Mouse (Mus musculus) mature B cell (primary cell): ENCODE results near the gene Pmm2.

Source experiments
- in situ Hi-C: fragments of 300-500 bp; cut with MboI; formaldehyde crosslinking; loops from 2 replicates; pipeline ENCODE4 v1.14.3; 2019

The Pmm2 gene

DNA sequence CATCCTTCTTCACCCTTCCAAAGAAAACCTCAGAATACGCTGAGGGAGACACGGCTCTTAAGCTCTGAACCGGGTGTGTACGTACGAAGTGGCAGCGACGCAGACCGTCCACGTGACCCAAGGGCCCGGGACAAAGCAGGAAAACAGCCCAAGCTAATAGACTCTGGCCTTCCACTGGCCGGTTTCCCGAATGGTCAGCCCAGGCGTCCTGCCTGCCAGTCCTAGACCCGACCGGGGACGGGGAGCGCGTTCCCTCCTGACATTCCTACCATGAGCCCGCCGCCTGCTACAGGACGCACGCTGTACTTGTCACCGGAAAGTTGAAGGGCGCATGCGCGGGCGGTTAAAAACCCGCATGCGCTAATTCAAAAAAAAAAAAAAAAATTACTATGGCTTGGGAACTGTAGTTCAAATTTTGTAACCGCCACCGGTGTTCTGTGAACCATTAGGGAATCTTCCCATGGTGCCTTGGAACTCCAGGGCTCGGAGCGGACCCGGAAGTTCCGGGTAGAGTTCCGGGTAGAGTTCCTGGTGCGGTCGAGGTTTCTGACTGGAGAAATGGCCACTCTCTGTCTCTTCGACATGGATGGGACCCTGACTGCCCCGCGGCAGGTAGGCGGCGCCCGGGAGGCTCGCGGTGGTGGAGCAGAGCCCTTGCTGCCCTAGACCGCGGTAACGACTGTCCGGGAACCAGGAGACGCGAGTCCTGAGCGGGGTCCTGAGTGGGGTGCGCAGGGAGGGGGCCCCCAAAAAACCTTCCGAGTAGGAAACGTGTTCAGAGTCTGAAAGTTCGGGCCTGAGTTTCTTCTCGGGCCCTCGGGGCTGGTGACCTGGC, at the start of gene Pmm2, which contains the start of gene Tmem186:
TSS of gene Pmm2 (plus strand) at position 458 of the 835 bp plus-strand sequence.
TSS of gene Tmem186 (minus strand) at position 496 of the 835 bp plus-strand sequence.
- in situ Hi-C loops = no loop called here

DNA sequence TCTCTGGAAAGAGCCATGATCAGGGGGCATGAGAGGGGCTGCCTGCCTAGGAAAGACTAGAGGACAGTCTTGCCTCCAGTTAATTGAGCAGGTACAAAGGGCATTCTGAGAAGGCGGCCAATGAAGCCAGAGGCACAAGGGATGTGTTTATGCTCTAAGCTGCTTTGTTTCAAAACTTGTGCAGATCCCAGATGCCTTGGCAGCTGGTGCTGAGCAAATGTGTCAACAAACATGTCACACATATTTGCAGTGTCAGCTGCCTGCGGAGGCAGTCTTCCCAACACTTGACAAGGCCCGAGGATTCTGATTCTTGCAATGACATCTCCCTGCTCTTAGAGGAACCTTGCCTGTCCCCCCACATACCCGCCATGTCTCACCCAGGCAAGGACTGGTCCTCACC, 42.1 kb upstream of the Pmm2 start:
- in situ Hi-C loops = no loop called here

DNA sequence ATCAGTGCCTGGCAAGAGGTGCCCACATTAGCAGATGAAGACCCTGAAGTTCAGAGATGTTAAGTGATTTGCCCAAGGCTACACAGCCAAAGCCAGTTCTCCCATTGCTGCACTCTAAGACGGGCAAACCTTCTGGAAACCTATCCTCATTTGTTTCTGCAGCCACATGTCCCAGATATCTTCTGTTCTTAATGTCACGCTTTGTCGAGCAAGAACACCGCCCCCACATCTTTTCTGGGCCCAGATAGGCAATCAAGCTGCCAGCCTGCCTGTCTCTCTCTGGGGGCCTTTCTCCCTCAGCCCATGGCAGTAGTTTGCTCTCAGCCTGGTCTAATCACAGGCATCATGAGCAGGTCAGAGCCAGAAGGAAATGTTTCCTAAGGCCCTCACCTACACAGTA, 41.1 kb upstream of the Pmm2 start:
- in situ Hi-C loops = no loop called here

DNA sequence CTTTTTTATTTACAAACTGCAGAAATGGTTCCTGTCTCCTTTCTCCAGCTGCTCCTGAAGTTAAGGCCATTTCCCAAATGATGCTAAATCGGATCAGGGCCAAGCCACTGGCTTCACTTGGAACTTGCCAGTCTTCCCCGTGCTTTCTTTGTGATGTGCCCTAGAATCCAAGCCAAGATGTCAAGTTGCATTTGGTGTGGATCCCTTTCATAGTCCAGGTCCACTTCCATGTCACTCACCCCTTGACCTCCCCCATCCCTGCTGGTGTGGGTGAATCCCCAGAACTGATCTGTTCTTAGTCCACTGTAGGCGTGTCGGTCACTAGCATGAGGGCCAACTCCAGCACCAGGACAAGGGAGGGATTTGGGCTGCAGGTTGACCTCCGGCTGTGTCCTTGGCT, 40.0 kb upstream of the Pmm2 start:
- in situ Hi-C loops = no loop called here

DNA sequence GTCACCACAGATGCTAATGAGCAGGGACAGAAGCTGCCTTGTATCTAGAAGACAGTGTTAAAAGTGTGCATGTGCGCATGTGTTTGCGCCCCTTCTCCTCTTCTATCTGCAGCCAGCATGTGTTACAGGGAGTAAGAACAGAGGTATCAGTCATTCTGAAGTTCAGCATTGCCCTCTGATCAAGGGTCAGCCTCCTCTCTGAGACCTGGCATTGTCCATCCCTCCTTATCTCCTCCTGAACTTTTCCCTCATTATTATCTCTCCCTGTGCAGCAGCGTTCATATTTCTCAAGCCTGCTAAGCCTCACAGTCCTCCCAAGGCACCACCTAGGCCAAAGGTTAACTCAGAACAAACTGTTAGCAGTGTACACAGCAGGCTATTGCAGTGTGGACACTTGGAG, 33.7 kb upstream of the Pmm2 start:
- in situ Hi-C loops = no loop called here

DNA sequence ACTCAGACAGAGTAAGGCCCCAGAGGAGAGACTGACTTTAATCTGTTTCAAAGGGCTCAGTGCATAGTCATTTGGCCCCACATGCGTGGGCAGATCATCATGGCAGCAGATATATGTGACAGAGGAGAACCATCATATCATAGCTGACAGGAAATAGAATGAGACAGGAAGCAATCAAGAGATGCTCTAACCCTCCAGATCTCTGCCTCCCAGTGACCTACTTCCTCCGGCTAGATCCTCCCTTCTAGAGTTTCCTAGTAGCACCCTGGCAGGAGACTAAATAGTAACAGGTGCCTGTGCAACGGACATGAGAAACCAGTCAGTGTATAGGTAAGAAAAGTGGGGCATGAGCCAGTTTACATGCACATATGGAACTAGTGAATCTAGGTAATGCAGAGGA, 27.1 kb upstream of the Pmm2 start:
- in situ Hi-C loops = no loop called here

DNA sequence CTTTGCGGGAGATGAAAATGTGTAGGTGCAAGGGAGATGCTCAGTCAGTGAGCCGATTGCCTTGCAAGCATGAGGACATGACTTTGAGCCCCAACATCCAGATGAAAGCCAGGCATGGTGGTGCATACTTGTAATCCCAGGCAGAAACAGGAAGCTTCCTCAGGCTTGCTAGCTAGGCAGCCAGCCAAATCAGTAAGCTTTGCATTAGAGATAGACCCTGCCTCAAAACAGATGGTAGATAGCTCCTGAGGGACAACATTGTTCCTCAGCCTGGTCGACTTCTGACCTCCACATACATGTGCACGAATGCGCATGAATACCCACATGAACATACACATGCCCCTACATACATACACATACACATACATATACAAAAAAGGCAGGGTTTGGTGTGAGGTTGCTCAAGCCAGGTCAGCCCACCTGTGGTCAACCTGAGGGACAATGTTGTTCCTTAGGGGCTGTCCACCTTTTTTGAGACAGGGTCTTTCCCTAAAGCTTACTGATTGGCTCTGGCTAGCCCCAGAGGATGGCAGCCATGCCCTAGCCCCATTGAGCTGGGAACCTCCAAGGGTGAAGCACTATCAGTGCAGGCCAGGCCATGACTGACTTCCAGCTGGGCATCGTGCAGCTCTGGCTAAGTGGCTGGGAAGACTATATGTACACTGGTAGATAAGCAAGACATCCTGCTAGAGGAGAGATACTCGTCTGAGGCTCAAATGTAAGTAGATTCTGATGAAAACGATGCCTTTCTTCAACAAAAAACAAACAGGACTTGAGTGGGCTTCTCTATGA, 25.1 kb upstream of the Pmm2 start:
- in situ Hi-C loops = no loop called here

DNA sequence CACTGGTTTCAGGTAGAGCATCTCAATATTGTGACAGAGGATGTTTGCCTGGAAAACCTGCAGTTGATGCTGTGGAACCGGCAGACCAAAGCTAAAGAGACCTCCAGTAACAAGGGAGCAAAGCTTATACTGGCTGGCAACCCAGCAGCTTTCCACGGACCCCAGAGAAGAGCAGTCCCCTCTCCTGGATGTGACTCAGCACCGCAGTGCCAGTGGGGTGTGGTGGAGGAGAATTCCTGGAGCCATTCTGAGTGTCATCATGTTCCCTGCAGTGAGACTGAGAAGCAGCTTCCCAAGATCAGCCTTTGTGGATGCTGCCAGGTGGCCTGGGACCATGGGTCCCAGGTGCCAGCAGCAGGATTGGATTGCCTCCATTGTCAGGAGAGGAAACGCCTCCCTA, 24.4 kb upstream of the Pmm2 start:
- in situ Hi-C loops = no loop called here

DNA sequence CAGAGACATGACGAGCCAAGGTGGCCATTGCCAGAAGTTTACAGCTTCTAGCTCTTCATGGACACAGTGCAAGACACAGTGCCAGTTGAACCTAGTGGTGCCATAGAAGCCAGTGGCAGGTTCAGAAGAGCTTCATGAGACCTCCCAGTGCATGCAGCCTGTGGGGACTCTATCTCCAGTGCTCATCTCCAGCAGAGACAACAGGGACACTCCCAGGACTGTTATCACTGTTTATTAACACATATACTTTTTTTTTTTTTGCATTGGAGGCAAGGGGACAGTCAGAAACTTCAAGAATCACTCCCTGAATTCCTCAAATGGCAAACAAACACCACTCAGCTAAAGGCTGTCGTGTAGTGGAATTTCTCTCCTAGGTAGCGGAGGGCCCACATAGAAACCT, 24.0 kb upstream of the Pmm2 start:
- in situ Hi-C loops = no loop called here

DNA sequence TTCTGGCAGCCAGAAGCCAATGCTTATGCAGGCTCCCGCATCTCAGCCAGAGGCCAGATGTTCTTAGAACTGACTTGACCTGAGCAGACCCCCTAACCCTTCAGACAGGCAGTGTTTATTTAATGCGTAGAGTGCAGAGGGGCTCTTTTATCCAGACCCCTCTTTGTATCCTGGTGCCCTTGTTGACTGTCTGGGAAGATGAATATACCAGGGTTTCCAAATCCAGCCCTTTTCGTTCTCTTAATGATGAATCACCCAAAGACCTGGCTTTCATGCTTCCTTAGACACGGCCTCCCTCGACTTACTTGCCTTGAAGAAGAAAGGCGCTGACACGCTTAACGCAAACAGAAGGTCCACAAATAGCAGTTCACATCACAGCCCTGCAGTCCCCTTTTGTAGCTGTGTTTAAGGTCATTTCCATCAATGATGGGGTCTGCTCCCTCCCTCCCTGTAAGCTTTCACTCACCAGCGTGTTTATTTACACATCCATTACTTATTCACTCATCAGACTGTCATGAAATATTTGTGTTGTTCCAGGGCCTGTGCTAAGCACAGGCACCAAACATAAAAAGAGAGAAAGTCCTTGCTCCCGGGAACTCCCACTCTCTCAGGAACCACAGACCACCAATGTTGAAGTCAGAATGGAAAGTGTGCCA, 17.7 kb upstream of the Pmm2 start:
- in situ Hi-C loops = no loop called here

DNA sequence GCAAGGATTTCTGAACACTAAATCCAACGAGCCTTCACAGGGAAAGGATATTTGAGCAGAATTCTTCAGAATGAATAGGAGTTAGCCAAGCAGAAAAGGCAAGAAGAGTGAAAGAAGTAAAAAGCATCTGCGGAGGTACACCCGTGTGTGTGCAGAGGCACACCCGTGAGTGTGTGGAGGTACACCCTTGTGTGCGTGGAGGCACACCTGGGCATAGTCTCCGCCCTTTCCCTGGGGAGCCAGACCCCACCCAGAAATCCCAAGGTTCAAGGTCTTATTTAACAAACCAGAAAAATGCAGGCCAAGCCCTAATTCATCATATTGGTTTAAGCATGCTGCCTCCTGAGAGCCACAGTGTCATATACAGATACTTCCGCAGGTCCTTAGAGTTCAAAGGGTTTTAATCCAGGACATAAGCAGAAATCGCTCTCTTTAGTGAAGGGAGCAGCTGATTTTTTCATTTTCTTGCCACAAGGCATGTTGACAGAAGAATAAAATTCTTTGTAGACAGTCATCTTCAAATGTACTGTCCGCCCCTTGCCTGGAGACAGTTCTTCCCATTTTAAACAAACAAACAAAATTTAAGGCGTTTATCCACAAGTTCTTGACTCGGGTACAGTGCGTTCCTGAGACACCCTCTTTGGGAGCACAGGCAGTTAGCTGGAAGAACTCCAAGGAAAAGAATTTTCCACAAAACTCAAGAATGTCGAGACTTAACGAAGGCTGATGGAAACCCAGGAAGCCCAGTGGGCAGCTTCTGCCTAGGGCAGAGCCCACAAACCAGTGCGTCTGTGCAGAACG, 17.0 kb upstream of the Pmm2 start:
- in situ Hi-C loops = no loop called here

DNA sequence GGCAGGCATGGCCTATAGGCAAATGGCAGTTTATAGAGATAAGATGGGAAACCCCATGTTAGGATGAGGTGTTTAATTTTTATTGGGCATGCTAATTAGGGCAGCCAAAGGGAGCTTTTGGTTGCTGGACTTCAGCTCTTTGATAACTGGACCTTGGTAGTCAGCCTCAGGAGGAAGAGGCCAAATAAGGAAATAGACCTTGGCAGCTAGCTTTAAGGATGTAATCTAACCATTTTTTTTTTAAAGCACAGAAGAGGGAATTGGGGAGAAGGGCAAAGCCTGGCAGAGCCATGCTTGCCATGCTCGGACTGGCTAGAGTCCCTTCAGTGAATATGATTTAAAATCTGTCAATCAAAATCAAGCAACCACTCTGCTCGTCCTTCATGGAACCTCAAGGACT, 7.1 kb upstream of the Pmm2 start:
- in situ Hi-C loops = no loop called here

DNA sequence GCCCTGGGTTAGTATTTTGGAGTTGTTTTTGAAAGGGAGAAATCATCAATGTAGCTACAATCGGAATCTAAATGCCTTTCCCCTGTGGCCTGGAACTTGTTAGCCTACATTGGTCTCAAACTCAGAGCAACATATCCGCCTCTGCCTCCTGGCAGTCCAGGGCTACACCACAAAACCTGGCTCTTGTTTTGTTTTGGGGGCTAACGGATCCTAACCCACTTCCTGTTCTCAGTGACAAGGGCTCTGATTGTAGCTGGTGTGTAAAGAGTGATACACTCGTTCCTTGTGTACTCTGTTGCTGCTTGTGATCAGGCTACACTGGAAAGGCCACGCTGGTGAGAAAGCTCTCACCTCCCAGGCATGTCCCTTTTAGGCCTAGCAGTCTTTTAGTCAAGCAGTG, 6.0 kb upstream of the Pmm2 start:
- in situ Hi-C loops = no loop called here

DNA sequence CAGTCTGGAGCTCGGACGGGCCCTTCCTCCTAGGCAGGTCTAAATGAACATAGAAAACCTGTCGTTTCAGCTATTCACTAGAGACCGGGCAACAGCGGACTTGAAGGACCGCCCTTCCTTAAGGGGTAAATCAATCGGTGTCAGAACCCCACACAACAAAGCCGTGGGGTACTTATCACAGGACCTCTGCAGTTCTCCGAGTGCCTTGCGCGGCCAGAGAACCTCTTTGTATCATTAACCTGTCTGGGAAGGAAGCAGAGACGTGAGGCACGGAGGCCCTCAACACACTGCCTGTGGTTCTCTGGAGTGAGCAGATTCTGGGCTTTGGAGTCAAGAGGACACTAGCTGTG, 632 bp upstream of the Pmm2 start:
- in situ Hi-C loops = no loop called here

DNA sequence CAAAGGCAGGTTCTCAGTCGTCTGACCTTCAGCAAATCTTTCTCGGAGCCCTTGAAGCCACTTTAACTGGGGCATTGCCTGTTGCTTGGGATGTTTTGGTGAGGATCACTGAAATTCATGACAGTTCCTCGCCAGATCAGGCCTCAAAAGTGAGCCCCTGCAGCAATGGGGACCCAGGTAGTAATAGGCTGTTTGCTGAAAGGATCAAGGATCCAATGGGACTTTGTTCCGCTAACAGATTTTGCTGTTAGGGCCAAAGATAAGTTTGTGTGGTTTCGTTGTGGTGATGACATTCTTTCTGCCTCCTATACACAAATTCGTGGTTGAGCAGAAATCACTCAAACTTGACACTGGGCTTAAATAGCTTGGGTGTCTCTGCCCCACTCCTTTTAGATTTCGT, 657 bp downstream of the Pmm2 start:
- in situ Hi-C loops = no loop called here

DNA sequence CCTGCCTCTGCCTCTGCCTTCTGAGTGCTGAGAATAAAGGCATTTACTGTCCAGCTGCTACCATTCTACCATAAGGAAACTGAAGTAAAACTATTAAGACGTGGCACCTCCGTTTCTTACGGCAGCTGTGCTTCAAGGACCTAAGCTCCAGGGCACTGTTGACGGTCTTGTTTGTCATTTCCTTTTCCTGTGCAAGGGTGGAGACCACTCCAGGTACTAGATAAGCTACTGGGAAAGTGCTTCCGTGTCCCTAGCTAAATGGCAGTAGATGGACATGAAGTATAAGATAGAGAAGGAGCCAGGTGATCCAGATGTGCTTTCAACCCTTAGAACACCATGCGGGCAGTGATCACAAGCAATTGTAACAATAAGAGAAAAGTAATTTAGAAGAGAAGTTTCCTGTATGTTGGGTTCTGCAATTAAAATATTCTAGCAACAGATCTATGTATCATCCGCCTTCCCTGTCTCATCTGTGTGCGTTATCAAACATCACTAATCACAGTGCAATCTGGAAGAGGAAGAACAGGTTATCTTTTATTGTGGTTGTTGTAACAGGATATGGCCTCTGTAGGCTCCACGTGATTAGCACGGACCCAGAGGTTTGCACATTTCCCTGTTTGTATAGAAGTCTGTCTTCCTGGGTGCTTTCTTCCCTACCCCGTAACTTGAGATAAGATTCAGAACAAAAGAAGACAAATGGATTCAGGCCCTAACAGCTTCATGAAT, 2.2 kb downstream of the Pmm2 start:
- in situ Hi-C loops = no loop called here

DNA sequence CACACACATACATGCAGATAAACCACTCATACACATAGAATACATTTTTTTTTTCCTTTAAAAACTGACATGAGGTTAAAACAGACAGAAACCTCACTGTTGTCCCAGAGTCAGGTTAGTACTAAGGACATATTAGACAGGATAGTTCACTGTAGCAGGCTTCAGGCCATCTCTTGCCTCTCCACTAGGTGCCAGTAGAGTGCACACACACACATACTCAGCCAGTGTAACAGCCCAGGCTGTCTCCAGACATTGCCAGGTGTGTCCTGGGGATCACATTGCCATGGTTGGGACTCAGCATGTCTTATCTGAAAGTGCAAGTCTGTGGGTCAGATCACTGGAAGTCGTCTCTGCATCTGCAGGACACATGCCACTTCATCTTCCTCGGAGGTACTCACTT, 6.4 kb downstream of the Pmm2 start:
- in situ Hi-C loops = no loop called here

DNA sequence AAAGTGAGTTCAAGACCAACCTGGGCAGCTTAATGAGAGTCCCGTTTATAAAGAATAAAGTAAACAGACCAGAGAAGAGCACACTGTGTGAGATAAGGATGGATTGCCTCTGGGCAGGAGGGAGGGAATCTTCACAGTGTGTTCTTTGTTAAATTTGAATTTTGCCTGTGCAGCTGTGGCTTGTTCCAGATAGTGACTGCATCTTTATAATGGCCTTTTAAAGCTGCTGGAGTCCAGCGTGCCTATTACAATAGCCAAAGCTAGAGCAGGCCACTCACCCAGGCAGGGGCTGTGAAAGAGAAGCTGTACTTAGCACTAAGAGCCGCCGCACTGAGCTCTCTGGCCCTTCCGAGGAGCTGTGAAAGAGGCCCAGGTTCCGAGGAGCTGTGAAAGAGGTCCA, 8.1 kb downstream of the Pmm2 start:
- in situ Hi-C loops = no loop called here

DNA sequence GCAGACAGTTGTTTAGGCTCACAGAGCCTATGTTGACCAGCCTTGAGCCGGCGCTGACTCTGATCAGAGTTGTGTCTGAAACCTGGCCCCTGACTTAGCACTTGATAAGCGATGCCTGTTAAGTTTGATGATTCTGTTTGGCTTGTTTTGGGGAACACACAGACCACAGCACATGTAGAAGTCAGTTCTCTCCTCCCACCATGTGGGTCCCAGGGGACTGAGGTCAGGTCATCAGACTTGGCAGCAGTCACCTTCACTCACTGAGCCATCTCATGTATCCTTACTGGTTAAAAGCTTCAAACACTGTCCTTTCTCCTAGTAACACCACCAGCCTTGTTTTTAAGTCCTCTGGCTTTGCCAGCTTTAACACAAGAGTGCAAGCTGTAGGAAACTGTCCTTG, 12.5 kb downstream of the Pmm2 start:
- in situ Hi-C loops = no loop called here

DNA sequence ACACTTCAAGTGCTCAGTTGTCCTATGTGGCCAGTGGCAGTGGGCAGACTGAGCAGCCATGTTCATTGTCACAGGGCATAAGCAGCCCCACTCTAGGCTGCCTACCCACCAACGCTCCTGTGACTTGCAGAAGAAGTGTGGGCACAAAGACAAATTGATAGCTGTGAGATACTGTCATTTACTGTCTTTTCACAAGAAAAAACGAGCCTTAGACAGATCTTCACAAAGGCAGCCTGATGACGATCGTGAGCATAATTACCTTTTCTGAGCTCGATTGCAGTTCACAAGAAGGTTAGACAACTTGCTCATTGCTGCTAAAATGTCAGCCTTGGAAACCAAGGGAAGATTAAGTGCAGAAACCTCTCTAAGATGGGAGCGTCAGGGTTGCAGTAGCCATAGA, 17.6 kb downstream of the Pmm2 start:
- in situ Hi-C loops = no loop called here

DNA sequence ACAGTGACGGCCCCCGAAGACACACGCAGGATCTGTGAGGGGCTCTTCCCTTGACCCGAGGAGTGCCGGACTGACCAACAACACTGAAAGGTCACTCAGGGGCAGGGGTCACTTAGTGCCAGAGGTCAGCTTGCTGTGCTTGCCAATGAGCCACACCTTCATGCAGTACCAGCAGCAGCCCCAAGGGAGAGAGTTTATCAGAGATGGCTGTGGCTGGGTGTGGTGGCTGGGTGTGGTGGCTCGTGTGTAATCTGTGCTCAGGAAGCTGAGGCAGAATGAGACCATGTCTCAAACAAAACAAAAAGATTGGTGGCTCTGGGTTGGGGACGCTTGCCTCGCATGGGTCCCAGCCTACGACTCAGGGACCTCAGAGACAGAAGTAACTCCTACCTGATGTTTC, 18.1 kb downstream of the Pmm2 start:
- in situ Hi-C loops = no loop called here
